Mouse (Mus musculus) layer of hippocampus, adult 8-10 months (tissue): Measurements from ENCODE around the gene Cyb5r4. TPM values are rescaled to one million over a fixed set of nuclear protein-coding genes. Genes with fewer than 3 reads are reported as not detected.
"Not testable (repeated sequence)": the region's sequence is repeated elsewhere in the genome, so short reads cannot be mapped to it uniquely, and the experiment has no call there.

Experiments
- DNase-seq, 2 experiments: peaks; one replicate each; pipeline ENCODE4 v3.0.0; 2022; ENCODE audit warnings: low spot score in 2 of 2
- total RNA-seq, 4 experiments: library from RNA; stranded (reverse); gene quantifications; 2 replicates each; pipeline ENCODE4 v1.2.4; 2022

Cyb5r4 gene
- total RNA-seq: 10 to 100 TPM; 30.0 to 46.6 (median 38.2) TPM

- peak; percentile 89 to 90 for DNase-seq
Measured at GRCm38 (mm10) chr9:87021778-87022523, at the start of gene Cyb5r4. Gene Cyb5r4, plus strand, starts transcription at chr9:87022014.

- DNase-seq: not testable (repeated sequence)
Measured at GRCm38 (mm10) chr9:86972471-86972870, 49.3 kb upstream of the Cyb5r4 start.

GRCm38 (mm10) chr9:86973562-86973961, 48.3 kb upstream of the Cyb5r4 start:
- DNase-seq: peak; percentile 32 to 42

GRCm38 (mm10) chr9:86976896-86977295, 44.9 kb upstream of the Cyb5r4 start:
- peak in 1 of 2 experiments; percentile 53 for DNase-seq

GRCm38 (mm10) chr9:86978257-86978907, 43.4 kb upstream of the Cyb5r4 start:
- DNase-seq: no peak

DNA sequence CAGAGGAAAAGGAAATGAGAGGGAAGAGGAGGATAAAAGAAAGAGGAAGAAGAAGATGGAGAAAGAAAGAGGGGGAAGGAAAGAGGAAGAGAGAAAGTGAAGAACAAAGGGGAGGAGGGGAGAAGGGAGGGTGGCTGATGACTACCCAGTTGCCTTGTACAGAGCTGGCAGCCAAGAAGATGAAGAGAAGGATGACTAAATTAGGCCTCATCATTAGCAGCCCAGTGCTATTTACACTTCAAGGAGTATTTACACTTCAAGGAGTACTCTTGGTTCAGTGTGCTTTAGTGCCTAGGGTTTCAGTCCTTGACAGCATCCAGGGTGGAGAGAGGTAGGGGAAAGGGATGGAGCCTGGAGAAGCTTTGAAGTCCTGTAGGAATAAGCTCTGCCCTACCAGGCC, 41.8 kb upstream of the Cyb5r4 start:
- no peak for DNase-seq

DNA sequence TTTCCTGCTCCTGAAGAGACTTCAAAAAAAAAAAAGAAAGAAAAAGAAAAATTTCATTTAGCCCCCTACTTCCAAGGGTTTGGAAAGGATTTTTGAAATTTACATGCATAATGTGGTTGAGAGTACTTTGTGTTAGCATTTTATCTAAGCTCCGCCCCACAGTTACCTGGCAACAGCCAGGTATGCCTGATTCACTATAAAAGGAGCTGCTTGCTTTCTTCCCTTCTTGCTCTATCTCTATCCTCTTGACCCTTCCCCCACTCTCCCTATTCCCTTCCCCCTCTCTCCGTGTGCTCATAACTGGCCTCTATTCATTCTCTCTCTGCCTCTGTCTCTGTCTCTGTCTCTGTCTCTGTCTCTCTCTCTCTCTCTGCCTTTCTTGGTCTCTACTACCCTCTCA, 40.9 kb upstream of the Cyb5r4 start:
- DNase-seq: no peak

DNA sequence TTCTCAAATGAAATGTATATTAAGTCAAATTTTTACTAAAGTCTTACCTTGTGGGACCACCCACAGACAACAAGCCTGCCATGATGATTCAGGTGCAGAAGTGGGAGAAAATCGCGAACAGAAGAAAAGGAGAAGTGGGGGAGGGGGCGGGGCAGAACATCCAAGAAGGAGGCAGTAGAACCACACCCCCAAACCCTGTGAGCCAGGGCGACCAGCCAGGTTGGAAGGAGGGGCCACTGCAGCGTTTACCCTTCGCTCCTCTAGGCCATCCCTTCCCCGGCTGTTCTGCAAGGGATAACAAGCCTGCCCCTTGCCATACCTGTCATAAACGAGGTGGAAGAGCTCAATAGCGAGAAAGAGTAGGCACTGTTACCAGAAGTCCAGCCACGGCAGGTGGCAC, 40.3 kb upstream of the Cyb5r4 start:
- DNase-seq: no peak

DNA sequence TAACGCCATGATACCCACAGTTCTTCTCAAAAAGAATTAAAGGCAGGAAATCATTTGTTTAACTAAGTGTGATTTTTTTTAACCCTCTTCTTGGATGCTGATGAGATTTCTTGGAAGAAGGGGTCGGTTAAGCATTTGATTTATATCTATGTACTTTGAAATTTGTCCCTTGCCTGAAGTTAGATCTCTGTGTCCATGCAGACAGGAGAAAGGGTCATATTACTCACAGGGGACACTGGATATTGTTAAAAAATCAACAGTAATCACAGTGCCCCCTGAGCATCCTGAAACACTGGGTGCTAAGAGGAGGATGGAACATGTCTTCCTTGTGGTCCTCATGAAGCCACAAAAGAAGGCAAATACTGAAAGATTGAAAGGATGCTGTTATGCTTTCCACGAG, 37.2 kb upstream of the Cyb5r4 start:
- no peak for DNase-seq

DNA sequence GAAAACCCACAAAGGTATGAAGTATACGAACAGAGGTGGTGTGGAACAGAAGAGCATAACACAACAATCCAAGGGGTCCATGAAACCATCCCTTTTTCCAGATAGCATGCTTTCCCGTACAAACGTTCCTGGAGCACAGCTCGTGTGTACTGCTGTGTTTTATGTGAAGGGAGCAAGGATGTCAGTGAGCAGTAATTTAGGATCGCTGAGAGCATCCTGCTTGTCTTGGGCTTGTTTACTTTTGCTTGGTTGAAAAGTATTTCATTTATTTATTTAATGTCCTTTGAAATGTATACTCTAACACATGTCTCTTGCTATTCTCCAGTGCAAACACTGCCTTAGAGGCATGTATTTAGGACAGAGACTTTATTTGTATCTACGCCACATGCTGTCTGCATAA, 36.7 kb upstream of the Cyb5r4 start:
- no peak for DNase-seq

DNA sequence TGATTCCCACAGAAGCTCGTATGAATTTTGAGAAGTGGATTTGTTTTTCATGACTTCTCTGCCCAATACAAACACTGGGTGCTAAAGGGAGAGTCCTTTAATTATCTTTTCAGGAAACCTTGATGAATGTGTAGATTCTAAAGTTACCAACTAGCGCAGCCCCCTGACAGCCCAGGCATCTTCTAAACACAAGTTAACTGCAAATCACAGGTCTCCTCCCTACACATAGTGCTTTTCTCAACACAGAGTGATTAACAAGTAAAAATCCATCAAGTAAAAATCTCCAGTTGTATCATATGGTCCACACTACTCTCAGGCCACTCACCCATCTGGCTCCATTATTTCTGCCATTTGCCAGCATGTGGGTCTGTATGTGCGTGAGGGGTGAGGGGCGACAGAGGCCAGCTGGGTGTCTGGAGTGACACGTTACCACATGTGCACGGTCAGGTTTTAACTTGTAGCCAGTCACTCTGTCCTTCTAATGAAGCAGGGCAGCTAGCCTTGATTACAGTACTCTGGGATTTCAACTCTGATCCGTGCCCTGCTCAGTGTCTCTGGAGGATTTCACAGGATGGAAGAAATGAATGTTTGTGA, 35.0 kb upstream of the Cyb5r4 start:
- no peak for DNase-seq

GRCm38 (mm10) chr9:86989822-86990221, 32.0 kb upstream of the Cyb5r4 start:
- no peak for DNase-seq

DNA sequence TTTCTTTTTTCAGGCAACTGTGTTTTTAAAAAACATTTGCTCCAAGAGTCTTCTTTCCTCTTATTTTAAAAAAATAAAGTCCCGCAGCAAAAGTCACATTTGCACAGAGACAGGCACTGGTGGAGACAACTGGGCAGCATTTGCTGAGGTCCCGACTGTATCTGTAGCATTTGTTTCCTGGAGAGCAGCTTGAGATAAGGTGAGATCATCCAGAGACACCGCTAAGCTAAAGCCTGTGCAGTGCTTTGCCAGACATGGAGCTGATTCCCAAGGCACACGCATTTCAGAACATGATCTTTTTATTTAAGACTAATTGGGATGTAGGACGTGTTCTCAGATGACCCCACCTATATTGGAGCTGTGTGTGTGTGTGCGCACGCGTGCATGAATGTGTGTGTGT, 30.1 kb upstream of the Cyb5r4 start:
- DNase-seq: no peak

- DNase-seq: no peak
Measured at GRCm38 (mm10) chr9:86997046-86997691, 24.6 kb upstream of the Cyb5r4 start.

GRCm38 (mm10) chr9:86999956-87000582, 21.7 kb upstream of the Cyb5r4 start:
- DNase-seq: peak; percentile 22 to 32

GRCm38 (mm10) chr9:87004701-87005434, 16.9 kb upstream of the Cyb5r4 start:
- DNase-seq: no peak

DNA sequence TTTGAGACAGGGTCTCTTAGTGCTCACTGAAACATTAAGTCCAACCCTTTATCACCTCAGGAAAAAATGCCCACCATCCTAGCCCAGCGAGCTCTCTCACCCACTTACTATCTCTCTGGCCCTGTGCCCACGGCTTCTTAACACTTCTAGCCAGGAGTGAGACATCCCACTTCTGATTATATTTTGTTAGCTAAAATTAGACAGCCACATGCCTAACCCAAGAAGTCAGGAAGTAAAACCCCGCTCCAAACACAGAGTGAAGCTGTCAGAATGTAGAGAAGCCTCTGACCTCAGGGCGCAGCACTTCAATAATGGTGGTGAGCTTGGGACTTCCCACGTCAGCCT, 16.4 kb upstream of the Cyb5r4 start:
- DNase-seq: no peak

GRCm38 (mm10) chr9:87008507-87008906, 13.3 kb upstream of the Cyb5r4 start:
- DNase-seq: no peak

DNA sequence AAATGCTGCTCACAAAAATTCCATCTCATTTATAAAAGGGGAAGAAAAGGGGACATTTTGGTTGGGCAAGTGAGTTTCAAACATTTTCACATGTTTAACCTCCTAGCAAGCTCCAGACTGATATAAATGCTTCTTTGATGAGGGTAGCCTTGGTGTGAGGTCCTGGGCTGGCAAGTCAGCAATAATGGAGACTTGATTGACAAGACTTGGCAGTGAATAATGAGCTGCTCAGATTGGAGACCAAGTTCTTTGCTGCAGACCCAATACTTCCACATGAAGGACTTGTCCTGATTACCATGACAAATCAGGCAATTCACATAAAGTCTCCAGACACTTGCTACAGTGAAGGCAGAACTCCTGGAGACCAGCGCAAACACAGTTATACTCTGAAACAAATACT, 12.9 kb upstream of the Cyb5r4 start:
- DNase-seq: no peak

DNA sequence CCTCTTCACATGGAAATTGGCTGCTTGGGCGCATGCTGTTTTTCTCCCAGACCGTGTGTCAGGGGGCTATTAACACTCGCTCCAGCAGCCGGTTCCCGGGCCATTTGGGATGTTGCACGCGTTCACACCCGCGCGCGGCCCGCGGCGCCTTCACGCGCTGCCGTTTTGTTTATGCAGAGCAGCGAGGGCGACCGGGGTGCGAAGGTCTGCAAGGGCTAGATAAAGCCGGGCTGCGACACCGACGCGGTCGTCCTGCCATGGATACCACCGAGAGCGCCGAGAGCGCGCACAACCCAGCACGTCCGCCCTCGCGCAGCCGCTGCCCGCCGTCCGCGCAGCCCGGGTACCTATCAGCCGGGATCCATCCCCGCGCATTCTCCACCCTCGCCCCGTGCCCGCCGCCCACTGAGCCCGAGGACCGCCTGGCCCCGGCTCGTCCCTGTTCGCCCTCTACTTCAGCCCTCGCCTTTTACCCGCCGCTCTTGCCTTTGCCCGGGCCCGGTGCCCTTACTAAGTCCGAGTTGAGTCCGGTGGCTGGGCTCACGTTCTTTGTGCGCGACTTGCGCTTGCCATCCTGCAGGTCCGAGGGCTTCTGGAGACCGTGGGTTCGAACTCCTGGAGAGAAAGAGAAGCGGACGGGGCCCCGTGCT, 6.4 kb upstream of the Cyb5r4 start, which contains the start of gene Ripply2:
Gene Ripply2 (plus strand): TSS at position 250 of the 650 bp plus-strand sequence.
- peak; percentile 39 to 42 for DNase-seq

DNA sequence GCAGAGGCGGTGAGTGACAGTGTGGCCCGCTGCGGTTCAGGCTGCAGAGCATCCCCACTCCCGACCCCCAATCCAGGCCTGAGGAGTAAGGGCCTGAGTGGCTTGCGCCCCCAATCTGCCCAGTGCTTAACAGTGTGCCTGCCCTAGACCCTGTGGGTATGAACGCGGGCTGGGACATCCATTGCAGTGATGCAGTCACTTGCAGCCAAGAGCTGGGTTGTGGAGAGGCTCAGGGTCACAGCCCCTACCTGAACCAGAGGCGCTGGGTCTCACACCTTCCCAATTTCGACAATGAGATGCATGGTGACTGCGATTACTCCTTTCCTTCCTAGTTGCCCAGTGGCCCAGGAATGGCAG, 5.9 kb upstream of the Cyb5r4 start:
- no peak for DNase-seq
